ENCODE assay signal across 8 mouse cellular contexts in the genomic region with DNA sequence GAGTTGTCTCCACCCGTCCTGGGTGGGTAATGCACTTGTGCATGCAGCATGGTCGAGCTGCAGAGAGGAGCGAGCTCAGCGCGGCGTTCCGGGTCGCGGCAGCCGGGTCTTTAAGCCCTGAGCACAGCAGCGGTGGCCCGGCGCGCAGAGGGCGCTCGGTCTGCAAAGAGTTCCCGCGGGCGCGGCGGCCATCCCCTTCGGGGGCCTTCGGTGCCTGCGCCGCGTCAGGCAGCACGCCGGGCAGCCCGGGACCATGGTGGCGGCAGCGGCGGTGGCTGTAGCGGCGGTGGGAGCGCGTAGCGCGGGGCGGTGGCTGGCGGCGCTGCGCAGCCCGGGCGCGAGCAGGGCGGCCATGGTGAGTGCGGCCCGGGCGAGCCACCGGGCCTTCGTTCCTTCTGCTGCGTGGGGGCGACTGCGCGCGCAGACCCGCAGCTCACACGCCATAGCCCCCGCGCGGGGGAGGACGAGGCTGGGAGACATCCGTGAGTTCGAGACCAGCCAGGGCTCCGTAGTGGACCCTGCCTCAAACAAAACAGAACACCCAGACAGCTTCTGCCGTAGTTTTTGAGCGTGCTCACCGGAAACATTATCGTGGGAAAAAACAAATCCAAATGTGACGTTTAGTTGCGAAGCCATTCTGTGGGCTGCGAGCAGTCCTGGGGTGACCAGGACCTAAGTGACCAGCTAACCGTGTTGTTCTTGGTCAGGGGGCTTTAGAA. TPM values are rescaled to one million over a fixed set of nuclear protein-coding genes. Genes with fewer than 3 reads are reported as not detected.
DNase-seq lines count a peak whose midpoint lies in the region; ATAC-seq lines count a peak whose summit lies in the region.

A gene (plus strand): TSS at position 249 of the 719 bp plus-strand sequence.

- intact Hi-C loops in left cerebral cortex, postnatal 4 days (cut with DNase I), result no loop called here

- H3K27ac ChIP-seq in embryonic facial prominence, embryonic 12.5 days, result peak within 1 kb of the TSS; percentile 99
- peak within 1 kb of the TSS; percentile 88 for H3K27ac ChIP-seq in midbrain, embryonic 11.5 days (ENCODE audit: low read depth, low read length)

- no peaks in the 10 kb centered on the region for H3K27me3 ChIP-seq in embryonic facial prominence, embryonic 12.5 days
- no peaks in the 10 kb centered on the region for H3K27me3 ChIP-seq in midbrain, embryonic 11.5 days (ENCODE audit: control insufficient read depth, insufficient read depth, low read length)

- H3K4me1 ChIP-seq in embryonic facial prominence, embryonic 12.5 days, result no peaks in the 10 kb centered on the region
- no peaks in the 10 kb centered on the region for H3K4me1 ChIP-seq in midbrain, embryonic 11.5 days (ENCODE audit: control insufficient read depth, insufficient read depth, low read length)

- H3K4me2 ChIP-seq in embryonic facial prominence, embryonic 12.5 days (replicated peaks), result peak within 1 kb of the TSS; percentile 58
- peak within 1 kb of the TSS; percentile 52 for H3K4me2 ChIP-seq in midbrain, embryonic 11.5 days

- H3K9ac ChIP-seq in embryonic facial prominence, embryonic 12.5 days, result peak within 1 kb of the TSS; percentile 70
- peak within 1 kb of the TSS; percentile 72 for H3K9ac ChIP-seq in midbrain, embryonic 11.5 days (ENCODE audit: low read length)

- H3K36me3 ChIP-seq in embryonic facial prominence, embryonic 12.5 days, result peaks cover 28% of the 10 kb centered on the region
- peaks cover 3% of the 10 kb centered on the region; the same call in 1 of the 2 replicates for H3K36me3 ChIP-seq in midbrain, embryonic 11.5 days (ENCODE audit: control insufficient read depth, insufficient read depth, low read length)

- H3K4me3 ChIP-seq in embryonic facial prominence, embryonic 12.5 days, result peak within 1 kb of the TSS; percentile 60
- peak within 1 kb of the TSS; percentile 49 for H3K4me3 ChIP-seq in midbrain, embryonic 11.5 days (ENCODE audit: low read depth, low read length)

- ATAC-seq in embryonic facial prominence, embryonic 12.5 days (ENCODE audit: insufficient number of reproducible peaks, insufficient read depth, low FRiP score, low TSS enrichment), result peak; percentile 89
- peak; percentile 92 for ATAC-seq in midbrain, embryonic 11.5 days (ENCODE audit: low FRiP score)

- under 1% methylated on average over 72 of the region's 73 CpGs for WGBS in embryonic facial prominence, embryonic 12.5 days
- 0% methylated on average over 73 of the region's 73 CpGs for WGBS in midbrain, embryonic 11.5 days

- H3K9me3 ChIP-seq in embryonic facial prominence, embryonic 12.5 days, result no peaks in the 10 kb centered on the region
- no peaks in the 10 kb centered on the region for H3K9me3 ChIP-seq in midbrain, embryonic 11.5 days (ENCODE audit: control insufficient read depth, low read length)

- peak; percentile 87 for DNase-seq in 3134 (ENCODE audit: extremely low read depth, insufficient read length, low spot score)
- peak; percentile 92 to 95 for DNase-seq in adrenal gland, postnatal 36 days
- peak; percentile 99 for DNase-seq in heart, adult 11 months
- peak; percentile 82 for DNase-seq in kidney, adult 11 months
- peak; percentile 82 for DNase-seq in left cerebral cortex, postnatal 4 days
- DNase-seq in midbrain, embryonic 11.5 days (ENCODE audit: low spot score, missing footprints), result peak; percentile 97
- peak; percentile 82 for DNase-seq in right cerebral cortex, postnatal 4 days

RNA-seq across cellular contexts. Expression of the gene that starts here (rescaled TPM):
- 10 to 100 TPM; 72.3 to 77.4 TPM for total RNA-seq in adrenal gland, postnatal 36 days (2021)
- 56.6 TPM in 2 replicates for polyA plus RNA-seq in embryonic facial prominence, embryonic 12.5 days (2016; fragmentation: Nextera tagmentation; extraction: Ambion mirVana)
- 10 to 100 TPM; 20.6 to 25.4 TPM for total RNA-seq in left cerebral cortex, postnatal 4 days (2021)
- polyA plus RNA-seq in midbrain, embryonic 11.5 days (2014; fragmentation: Nextera tagmentation; extraction: Ambion mirVana), result 30.4 and 34.9 TPM in 2 replicates

Comparison
In these comparisons a context has a peak if more than half of its experiments do, and no peak if none do; other contexts are left out.
1. Peak in every context shown above with its lines: DNase-seq, ATAC-seq, H3K4me3 ChIP-seq and H3K27ac ChIP-seq.